Mouse (Mus musculus): Measurements from ENCODE around the gene Nat10.

The Nat10 gene

DNA sequence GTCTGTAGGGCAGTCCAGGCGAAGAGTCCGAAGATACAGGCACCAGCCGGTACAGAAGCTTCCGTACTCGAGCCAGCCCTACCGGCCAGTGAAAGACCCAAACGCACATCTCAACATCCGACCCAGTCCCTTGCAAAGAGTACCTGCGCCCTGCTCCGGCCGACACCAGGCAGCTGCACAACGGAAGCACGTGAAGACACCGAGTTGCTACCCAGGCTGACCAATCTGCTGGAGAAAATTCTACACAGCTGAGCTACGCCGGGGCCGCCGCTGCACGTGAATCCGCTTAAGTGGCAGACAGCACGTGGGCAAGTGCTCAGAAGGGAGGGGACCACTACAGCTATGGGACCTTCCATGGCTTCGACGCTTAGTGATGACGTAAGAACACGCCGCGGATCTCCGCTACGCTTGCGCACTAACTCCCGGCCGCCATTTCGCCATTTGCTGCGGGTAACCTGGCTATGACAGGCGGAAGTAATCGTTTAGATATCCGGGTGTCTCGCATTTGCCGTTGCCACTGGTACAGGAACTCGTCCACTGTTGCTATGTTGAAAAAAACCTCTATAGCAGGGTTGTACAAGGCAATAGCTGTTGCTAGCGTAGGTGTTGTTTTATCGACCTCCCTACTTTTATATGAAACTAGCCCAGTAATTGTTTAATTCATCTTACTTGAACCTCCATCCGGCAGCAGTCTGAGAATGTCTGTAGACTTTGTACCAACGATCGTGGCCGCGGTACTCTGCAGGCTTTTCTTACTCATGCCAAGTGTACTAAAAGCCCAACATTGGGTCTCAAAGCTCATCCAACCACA is at the start of gene Nat10:
Nat10 (minus strand) TSS at position 365 of the 811 bp plus-strand sequence.
- peak; percentile 100 for DNase-seq (ENCODE audit: low read depth, low spot score)

DNA sequence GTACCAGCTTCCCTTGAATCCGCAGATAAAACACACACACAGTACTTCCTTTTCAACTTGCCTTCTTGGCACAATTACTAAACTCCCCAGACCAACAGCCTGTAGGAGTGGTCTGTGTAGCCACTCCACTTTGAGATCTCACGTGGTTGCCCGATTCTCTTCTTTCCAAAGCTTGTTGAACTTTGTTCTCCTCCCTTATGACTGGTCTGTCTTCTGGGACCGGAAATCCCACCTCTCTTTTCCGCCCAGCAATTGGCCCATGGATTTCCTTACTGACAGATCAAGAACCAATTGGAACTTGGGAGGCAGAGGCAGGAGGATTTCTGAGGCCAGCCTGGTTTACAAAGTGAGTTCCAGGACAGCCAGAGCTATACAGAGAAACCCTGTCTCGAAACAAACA is 49.3 kb upstream of the Nat10 start:
- DNase-seq (ENCODE audit: low read depth, low spot score), result no peak

DNA sequence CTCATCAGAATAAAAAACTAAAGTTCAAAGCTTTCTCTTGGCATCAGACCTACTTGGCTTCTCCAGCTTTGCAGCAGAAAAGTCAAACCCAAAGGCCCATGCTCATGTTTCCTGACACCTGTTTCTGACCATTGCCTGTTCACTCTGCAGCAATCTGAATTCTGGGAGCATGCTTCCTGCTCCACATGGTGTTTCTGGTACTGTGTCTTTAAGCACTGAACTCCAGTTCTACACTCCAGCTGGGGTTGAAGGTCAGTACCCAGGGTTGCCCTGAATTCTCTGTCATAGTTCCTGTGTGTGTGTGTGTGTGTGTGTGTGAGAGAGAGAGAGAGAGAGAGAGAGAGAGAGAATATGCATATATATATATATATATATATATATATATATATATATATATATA is 47.4 kb upstream of the Nat10 start:
- no peak for DNase-seq (ENCODE audit: low read depth, low spot score)

- DNase-seq (ENCODE audit: low read depth, low spot score), result no peak
Observed at GRCm38 (mm10) chr2:103803770-103804530, 42.9 kb upstream of the Nat10 start.

- DNase-seq (ENCODE audit: low read depth, low spot score), result no peak
Observed at GRCm38 (mm10) chr2:103802422-103802821, 41.4 kb upstream of the Nat10 start.

DNA sequence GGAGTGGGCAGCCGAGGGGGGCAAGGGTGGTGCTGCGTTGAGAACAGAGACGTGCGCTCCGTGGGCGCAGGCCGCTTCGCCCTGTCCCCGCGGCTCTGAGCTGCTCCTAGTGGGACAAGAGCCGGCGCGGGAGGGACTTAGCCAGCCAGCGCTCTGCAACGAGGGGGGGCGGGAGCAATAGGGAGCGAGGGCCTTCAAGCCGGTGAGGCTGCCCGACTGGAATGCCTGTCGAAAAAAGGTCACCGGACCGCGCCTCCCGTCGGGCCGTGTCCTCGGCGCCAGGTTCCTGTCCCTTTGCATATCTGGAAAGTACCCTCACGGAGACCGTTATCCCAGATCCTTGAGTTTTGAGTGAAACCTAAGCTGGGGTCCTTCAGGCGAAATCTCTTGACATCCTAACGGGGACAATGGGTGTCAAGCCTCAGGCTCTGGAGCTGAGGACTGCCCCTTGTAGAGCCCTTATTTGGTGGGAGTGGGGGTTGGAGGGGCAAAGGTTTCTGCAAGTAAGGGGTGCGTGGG is 36.5 kb upstream of the Nat10 start, which contains the start of gene Caprin1:
Caprin1 (minus strand) TSS at position 159 of the 519 bp plus-strand sequence.
- peak; percentile 94 for DNase-seq (ENCODE audit: low read depth, low spot score)

DNA sequence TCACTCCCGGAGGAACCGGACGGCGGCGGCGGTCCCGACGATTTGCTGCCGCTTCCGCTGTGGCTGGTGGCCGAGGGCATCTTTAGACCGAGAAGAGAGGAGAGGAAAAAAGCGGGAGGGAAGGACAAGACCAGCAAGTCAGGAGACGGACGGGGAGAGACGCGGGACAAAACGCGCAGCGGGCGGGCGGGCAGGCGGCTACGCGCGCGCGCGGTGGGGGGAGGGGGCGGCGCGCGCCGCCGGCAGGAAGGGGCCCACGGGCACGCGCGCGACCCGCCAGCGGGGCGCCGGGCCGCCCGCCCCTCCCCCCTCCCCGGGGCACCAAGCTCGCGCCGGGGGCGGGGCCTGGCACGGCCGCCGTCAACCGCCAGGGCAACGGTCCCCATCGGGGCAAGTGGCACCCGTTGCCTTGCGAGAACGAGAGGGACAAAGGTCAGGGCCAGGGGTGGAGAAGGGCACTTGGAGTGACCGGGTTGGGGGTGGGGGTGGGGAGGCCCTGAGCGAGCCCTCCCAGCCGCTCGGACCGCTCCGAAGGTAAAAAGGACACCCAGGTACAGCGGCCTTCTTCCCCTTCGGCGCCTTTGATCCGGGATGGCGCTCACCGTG is 35.9 kb upstream of the Nat10 start:
- peak; percentile 92 for DNase-seq (ENCODE audit: low read depth, low spot score)

- peak; percentile 68 for DNase-seq (ENCODE audit: low read depth, low spot score)
Observed at GRCm38 (mm10) chr2:103796211-103796860, 35.3 kb upstream of the Nat10 start.

- DNase-seq (ENCODE audit: low read depth, low spot score), result peak; percentile 88
Observed at GRCm38 (mm10) chr2:103795843-103796210, 34.8 kb upstream of the Nat10 start.

- no peak for DNase-seq (ENCODE audit: low read depth, low spot score)
Observed at GRCm38 (mm10) chr2:103792009-103792408, 30.9 kb upstream of the Nat10 start.

- no peak for DNase-seq (ENCODE audit: low read depth, low spot score)
Observed at GRCm38 (mm10) chr2:103785735-103786134, 24.7 kb upstream of the Nat10 start.

DNA sequence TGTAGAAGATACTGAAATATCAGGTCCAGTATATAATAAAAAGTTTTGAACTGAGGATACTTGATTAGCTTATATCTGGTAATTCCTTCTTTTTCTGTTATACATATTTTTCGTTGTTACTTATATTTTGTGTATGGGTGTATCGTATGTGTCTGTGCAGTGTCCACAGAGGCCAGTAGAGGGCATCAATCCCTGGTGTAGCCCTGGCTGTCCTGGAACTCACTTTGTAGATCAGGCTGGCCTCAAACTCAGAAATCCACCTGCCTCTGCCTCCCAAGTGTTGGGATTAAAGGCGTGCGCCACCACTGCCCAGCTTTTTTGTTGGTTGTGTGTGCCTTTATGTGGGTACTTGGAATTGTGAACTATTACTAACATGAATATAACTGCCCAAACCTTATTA is 23.6 kb upstream of the Nat10 start:
- DNase-seq (ENCODE audit: low read depth, low spot score), result peak; percentile 78

- no peak for DNase-seq (ENCODE audit: low read depth, low spot score)
Observed at GRCm38 (mm10) chr2:103762492-103762891, 1.4 kb upstream of the Nat10 start.

GRCm38 (mm10) chr2:103761993-103762392 is 923 bp upstream of the Nat10 start:
- DNase-seq (ENCODE audit: low read depth, low spot score), result no peak

DNA sequence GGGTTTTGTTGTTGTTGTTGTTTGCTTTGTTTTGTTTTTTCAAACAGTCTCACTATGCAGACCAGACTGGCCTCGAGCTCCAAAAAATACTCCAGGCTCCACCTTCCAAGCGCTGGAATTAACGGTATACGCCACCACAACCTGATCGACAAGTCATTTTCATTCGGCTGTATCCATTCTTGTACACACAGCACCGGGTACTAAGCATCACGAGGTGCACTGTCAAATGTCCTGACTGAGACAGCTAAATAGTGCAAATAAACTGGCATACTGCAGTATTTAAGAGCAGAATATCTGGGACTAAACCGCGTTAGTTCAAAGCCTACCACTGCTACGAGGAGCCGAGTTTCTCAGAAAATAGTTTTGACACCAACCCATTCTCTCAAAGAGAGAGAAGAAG is 649 bp downstream of the Nat10 start:
- DNase-seq (ENCODE audit: low read depth, low spot score), result no peak

DNA sequence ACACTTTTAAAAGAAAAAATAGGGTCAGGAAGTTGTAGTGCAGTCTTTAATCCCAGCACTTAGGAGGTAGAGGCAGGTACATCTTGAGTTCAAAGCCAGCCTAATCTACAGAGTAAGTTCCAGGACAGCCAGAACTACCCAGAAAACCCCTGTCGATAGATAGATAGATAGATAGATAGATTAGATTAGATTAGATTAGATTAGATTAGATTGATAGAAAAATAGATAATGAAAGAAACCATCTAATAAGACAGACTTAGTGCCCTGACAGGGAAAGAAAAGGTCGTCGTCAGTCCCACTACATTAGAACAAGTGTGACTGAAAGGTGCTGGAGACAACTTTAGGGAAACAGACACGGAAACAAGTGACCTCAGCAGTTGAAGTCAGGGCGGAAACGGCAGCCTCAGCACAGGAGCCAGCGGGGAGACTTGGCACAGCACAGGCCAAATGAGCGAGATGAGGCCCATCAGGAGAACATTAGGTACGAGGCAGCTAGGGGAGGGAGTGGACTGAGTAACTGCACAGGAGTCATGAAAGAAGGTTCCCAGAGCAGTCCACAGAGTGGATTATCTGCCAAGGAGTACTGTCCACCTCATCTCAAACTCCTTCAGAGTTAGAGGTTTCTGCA is 5.5 kb downstream of the Nat10 start:
- DNase-seq (ENCODE audit: low read depth, low spot score), result no peak

- DNase-seq (ENCODE audit: low read depth, low spot score), result peak; percentile 10
Observed at GRCm38 (mm10) chr2:103754614-103755013, 6.5 kb downstream of the Nat10 start.

DNA sequence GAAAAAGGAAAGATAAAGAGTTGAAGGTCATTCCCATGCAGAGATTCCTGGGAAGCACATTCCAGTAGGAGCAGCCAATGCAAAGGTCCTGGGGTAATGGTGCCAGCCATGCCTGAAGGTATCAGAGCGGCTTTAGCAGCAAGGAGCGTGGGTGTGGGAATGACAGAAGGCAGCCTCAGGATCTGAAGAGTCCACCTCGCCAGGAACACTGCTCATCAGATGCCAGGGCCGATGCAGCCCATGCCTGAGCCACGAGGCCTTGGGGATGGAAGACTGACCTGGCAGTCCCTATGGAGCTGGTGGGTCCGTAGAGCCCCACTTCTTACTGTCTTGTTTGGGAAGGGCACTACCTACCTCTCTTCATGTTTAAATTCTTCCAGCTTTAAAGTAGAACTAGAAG is 9.3 kb downstream of the Nat10 start:
- DNase-seq (ENCODE audit: low read depth, low spot score), result no peak

DNA sequence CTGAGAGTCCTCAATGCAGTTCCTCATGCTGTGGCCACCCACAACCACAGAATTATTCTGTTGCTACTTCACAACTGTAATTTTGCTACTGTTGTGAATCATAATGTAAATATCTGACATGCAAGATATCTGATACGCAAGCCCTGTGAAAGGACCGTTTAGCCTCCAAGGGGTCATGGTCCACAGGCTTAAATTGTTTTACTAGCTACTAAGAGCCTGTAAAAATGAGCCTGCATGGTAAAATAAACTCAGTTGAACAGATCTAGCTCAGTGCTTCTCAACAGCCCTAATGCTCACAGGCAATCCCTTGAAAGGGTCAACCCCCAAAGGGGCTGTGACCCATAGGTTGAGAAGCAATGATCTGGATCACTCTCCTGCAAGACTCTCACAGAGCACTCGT is 12.0 kb downstream of the Nat10 start:
- DNase-seq (ENCODE audit: low read depth, low spot score), result no peak

- no peak for DNase-seq (ENCODE audit: low read depth, low spot score)
Observed at GRCm38 (mm10) chr2:103747891-103748290, 13.2 kb downstream of the Nat10 start.

GRCm38 (mm10) chr2:103746761-103747160 is 14.3 kb downstream of the Nat10 start:
- DNase-seq (ENCODE audit: low read depth, low spot score), result no peak
